Mouse (Mus musculus) kidney, adult 2 months (tissue): ENCODE results near the gene Clip2.

ENCODE experiments used
- CTCF ChIP-seq: fragments of 200-500 bp; conservative IDR thresholded peaks from 2 replicates; pipeline ENCODE4 v1.5.1; 2011; ENCODE audit warnings: low read depth, mild to moderate bottlenecking, control low read depth, low read length, moderate library complexity, mixed read lengths; ENCODE audit not compliant: insufficient read depth, insufficient read length
- POLR2A ChIP-seq: fragments of 200-500 bp; IDR thresholded peaks from one replicate; pipeline ENCODE4 v1.6.1; 2011; ENCODE audit warnings: low read depth, low read length, control low read depth

- TF ChIP-seq POLR2A = no peak
- TF ChIP-seq CTCF = no peak
Observed at GRCm38 (mm10) chr5:134491206-134491605, 61.0 kb downstream of the Clip2 start.
